Mouse (Mus musculus): Measurements from ENCODE around the gene Hist2h2aa2.
A peak's percentile ranks its signal among the peaks of the same experiment; 100 is the strongest.

DNA sequence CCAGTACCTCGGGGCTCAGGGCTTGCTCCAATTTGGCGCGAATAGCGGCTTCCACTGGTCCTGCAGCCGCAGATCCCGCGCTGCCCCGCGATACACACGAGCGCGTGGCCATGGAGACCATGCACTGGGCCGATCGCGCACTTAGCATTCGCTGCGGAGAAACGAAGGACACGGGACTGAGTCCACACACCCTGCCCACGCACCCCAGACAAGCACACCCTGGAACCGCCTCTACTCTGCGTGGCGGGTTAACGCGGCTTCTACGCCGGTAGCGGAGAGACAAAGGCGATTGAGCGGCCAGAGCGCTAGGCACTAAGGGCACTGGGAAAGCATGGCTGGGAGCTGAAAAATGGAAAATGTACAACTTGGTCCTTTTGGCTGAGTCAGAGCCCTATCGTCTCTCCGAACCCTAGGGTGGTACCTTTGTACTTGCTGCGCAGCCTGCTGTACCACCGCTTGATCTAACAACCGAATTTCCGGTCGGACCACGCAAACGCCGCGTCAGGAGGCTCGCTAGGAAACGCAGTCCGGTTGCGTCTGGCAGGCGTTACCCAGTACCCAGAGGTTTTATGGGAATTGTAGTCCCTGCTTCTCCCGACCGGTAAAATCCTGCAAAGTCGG is 42.8 kb downstream of the Hist2h2aa2 start:
- TF ChIP-seq POLR2A (IDR thresholded peaks at IDR 0.05; ENCODE audit: borderline replicate concordance, extremely low read depth, low read depth, low read length) (peak; percentile 97), CTCF (IDR thresholded peaks at IDR 0.05; ENCODE audit: insufficient read depth, low read length) (no peak)
